Mouse (Mus musculus) heart, embryonic 12.5 days (tissue): ENCODE measurements at regions not wholly inside any gene's neighbourhood (a gene's known extent, or its start where the extent isn't known, plus 50 kb on each side); places are given as distances from the start of the nearest gene placed in this dataset.

Experiments
- ATAC-seq: fragments of 200-750 bp; cut with Nextera tagmentation; 2 replicates; pipeline ENCODE4 v1.8.0; 2017; ENCODE audit warnings: moderate TSS enrichment, moderate library complexity; ENCODE audit not compliant: insufficient number of reproducible peaks, low FRiP score
- H3K27ac ChIP-seq: fragments of 300-500 bp; sonication (generic); 2 replicates; pipeline ENCODE4 v1.5.1; 2016; ENCODE audit warnings: mild to moderate bottlenecking, moderate library complexity; ENCODE audit not compliant: poor library complexity, severe bottlenecking
- H3K27me3 ChIP-seq: fragments of 300-500 bp; sonication (generic); replicated peaks from 2 replicates; pipeline ENCODE4 v1.6.1; 2016; ENCODE audit warnings: mild to moderate bottlenecking, moderate library complexity
- H3K36me3 ChIP-seq: fragments of 300-500 bp; sonication (generic); 2 replicates; pipeline ENCODE4 v1.6.1; 2016; ENCODE audit warnings: mild to moderate bottlenecking, moderate library complexity
- H3K4me1 ChIP-seq: fragments of 300-500 bp; sonication (generic); replicated peaks from 2 replicates; pipeline ENCODE4 v1.6.1; 2016; ENCODE audit warnings: mild to moderate bottlenecking
- H3K4me2 ChIP-seq: fragments of 300-500 bp; sonication (generic); 2 replicates; pipeline ENCODE4 v1.6.1; 2016; ENCODE audit warnings: mild to moderate bottlenecking, moderate library complexity
- H3K4me3 ChIP-seq: fragments of 300-500 bp; sonication (generic); 2 replicates; pipeline ENCODE4 v1.5.1; 2016; ENCODE audit warnings: mild to moderate bottlenecking
- H3K9ac ChIP-seq: fragments of 300-500 bp; sonication (generic); 2 replicates; pipeline ENCODE4 v1.6.1; 2016; ENCODE audit warnings: mild to moderate bottlenecking, moderate library complexity
- H3K9me3 ChIP-seq: fragments of 300-500 bp; sonication (generic); replicated peaks from 2 replicates; pipeline ENCODE4 v1.6.1; 2016; ENCODE audit warnings: mild to moderate bottlenecking, moderate library complexity
- WGBS: fragments of 180-500 bp; shearing (Covaris S2); methylation state at CpG from one replicate; pipeline ENCODE4 v1.1.7; 2016; 5-methylcytosine and 5-hydroxymethylcytosine counted together

- no peak overlapping the region for H3K27ac ChIP-seq
- H3K9me3 ChIP-seq = no peaks in the 10 kb centered on the region
- H3K9ac ChIP-seq = no peak overlapping the region
- no peaks in the 10 kb centered on the region for H3K36me3 ChIP-seq
- H3K4me3 ChIP-seq = no peak overlapping the region
- 86% methylated on average over 3 of the region's 3 CpGs for WGBS
- H3K27me3 ChIP-seq = no peaks in the 10 kb centered on the region
- H3K4me1 ChIP-seq = no peaks in the 10 kb centered on the region
- H3K4me2 ChIP-seq = no peak overlapping the region
- no peak for ATAC-seq
These were observed 146.7 kb downstream of the Pax3 start for GRCm38 (mm10) chr1:78050231-78050630.

GRCm38 (mm10) chr1:78032336-78032735, 164.6 kb downstream of the Pax3 start:
- Histone ChIP-seq H3K36me3 (no peaks in the 10 kb centered on the region), H3K4me1 (no peaks in the 10 kb centered on the region), H3K27me3 (no peaks in the 10 kb centered on the region), H3K9ac (no peak overlapping the region), H3K4me3 (no peak overlapping the region), H3K4me2 (no peak overlapping the region), H3K27ac (no peak overlapping the region), H3K9me3 (no peaks in the 10 kb centered on the region)
- no peak for ATAC-seq
- WGBS = 67% methylated on average over 2 of the region's 2 CpGs

- Histone ChIP-seq H3K36me3 (no peaks in the 10 kb centered on the region), H3K4me3 (no peak overlapping the region), H3K27ac (no peak overlapping the region), H3K4me2 (no peak overlapping the region), H3K9ac (no peak overlapping the region), H3K9me3 (no peaks in the 10 kb centered on the region), H3K27me3 (no peaks in the 10 kb centered on the region), H3K4me1 (0 out of 2 replicates have a peak, but pooled peaks cover 6% of the 10 kb centered on the region)
- 60% methylated on average over 6 of the region's 6 CpGs for WGBS
- no peak for ATAC-seq
These were observed 175.2 kb downstream of the Pax3 start for GRCm38 (mm10) chr1:78021766-78022165.

- Histone ChIP-seq H3K9ac (no peak overlapping the region), H3K27me3 (no peaks in the 10 kb centered on the region), H3K4me2 (no peak overlapping the region), H3K4me3 (no peak overlapping the region), H3K36me3 (no peaks in the 10 kb centered on the region), H3K9me3 (no peaks in the 10 kb centered on the region), H3K4me1 (0 out of 2 replicates have a peak, but pooled peaks cover 6% of the 10 kb centered on the region), H3K27ac (peak overlapping the region; percentile 11; the same call in 1 of the 2 replicates)
- ATAC-seq = no peak
- 61% methylated on average over 6 of the region's 6 CpGs for WGBS
These were observed 175.9 kb downstream of the Pax3 start for GRCm38 (mm10) chr1:78021014-78021413.

- Histone ChIP-seq H3K4me2 (no peak overlapping the region), H3K36me3 (no peaks in the 10 kb centered on the region), H3K9me3 (no peaks in the 10 kb centered on the region), H3K4me1 (0 out of 2 replicates have a peak, but pooled peaks cover 6% of the 10 kb centered on the region), H3K4me3 (no peak overlapping the region), H3K9ac (no peak overlapping the region), H3K27me3 (no peaks in the 10 kb centered on the region), H3K27ac (no peak overlapping the region)
- no peak for ATAC-seq
- WGBS = 76% methylated on average over 6 of the region's 6 CpGs
These were observed 178.9 kb downstream of the Pax3 start for GRCm38 (mm10) chr1:78017949-78018617.

GRCm38 (mm10) chr1:78016541-78017267, 180.2 kb downstream of the Pax3 start:
- Histone ChIP-seq H3K36me3 (no peaks in the 10 kb centered on the region), H3K4me3 (no peak overlapping the region), H3K27me3 (no peaks in the 10 kb centered on the region), H3K4me1 (0 out of 2 replicates have a peak, but pooled peaks cover 6% of the 10 kb centered on the region), H3K9ac (no peak overlapping the region), H3K27ac (no peak overlapping the region), H3K4me2 (no peak overlapping the region; the same call in 1 of the 2 replicates), H3K9me3 (no peaks in the 10 kb centered on the region)
- WGBS = 63% methylated on average over 18 of the region's 18 CpGs
- no peak for ATAC-seq

- no peak for ATAC-seq
- Histone ChIP-seq H3K4me2 (no peak overlapping the region), H3K27ac (no peak overlapping the region), H3K27me3 (no peaks in the 10 kb centered on the region), H3K4me3 (no peak overlapping the region), H3K9ac (no peak overlapping the region), H3K4me1 (0 out of 2 replicates have a peak, but pooled peaks cover 5% of the 10 kb centered on the region), H3K9me3 (no peaks in the 10 kb centered on the region), H3K36me3 (no peaks in the 10 kb centered on the region)
- WGBS = 47% methylated on average over 3 of the region's 3 CpGs
These were observed 180.9 kb downstream of the Pax3 start for GRCm38 (mm10) chr1:78015999-78016398.

GRCm38 (mm10) chr1:78013396-78013795, 183.5 kb downstream of the Pax3 start:
- no peak overlapping the region for H3K9ac ChIP-seq
- 59% methylated on average over 3 of the region's 3 CpGs for WGBS
- H3K4me2 ChIP-seq = no peak overlapping the region
- H3K9me3 ChIP-seq = no peaks in the 10 kb centered on the region
- H3K4me3 ChIP-seq = no peak overlapping the region
- H3K36me3 ChIP-seq = no peaks in the 10 kb centered on the region
- H3K27me3 ChIP-seq = 0 out of 2 replicates have a peak, but pooled peaks cover 9% of the 10 kb centered on the region
- no peak overlapping the region for H3K27ac ChIP-seq
- no peak for ATAC-seq
- 0 out of 2 replicates have a peak, but pooled peaks cover 3% of the 10 kb centered on the region for H3K4me1 ChIP-seq

GRCm38 (mm10) chr1:78008811-78009410, 188.0 kb downstream of the Pax3 start:
- H3K4me2 ChIP-seq = no peak overlapping the region
- no peaks in the 10 kb centered on the region for H3K36me3 ChIP-seq
- ATAC-seq = no peak
- H3K4me3 ChIP-seq = no peak overlapping the region
- no peak overlapping the region for H3K27ac ChIP-seq
- H3K27me3 ChIP-seq = 0 out of 2 replicates have a peak, but pooled peaks cover 9% of the 10 kb centered on the region
- no peak overlapping the region for H3K9ac ChIP-seq
- no peaks in the 10 kb centered on the region for H3K4me1 ChIP-seq
- 34% methylated on average over 16 of the region's 16 CpGs for WGBS
- no peaks in the 10 kb centered on the region for H3K9me3 ChIP-seq

GRCm38 (mm10) chr1:78004376-78004775, 192.6 kb downstream of the Pax3 start:
- H3K4me3 ChIP-seq = no peak overlapping the region
- H3K27ac ChIP-seq = no peak overlapping the region
- H3K36me3 ChIP-seq = no peaks in the 10 kb centered on the region
- no peaks in the 10 kb centered on the region for H3K9me3 ChIP-seq
- no peaks in the 10 kb centered on the region for H3K4me1 ChIP-seq
- 0 out of 2 replicates have a peak, but pooled peaks cover 4% of the 10 kb centered on the region for H3K27me3 ChIP-seq
- H3K4me2 ChIP-seq = no peak overlapping the region
- no peak overlapping the region for H3K9ac ChIP-seq
- WGBS = 95% methylated on average over 3 of the region's 3 CpGs
- no peak for ATAC-seq

GRCm38 (mm10) chr1:77998727-77999126, 198.2 kb downstream of the Pax3 start:
- H3K4me2 ChIP-seq = no peak overlapping the region
- no peak overlapping the region for H3K4me3 ChIP-seq
- H3K27me3 ChIP-seq = no peaks in the 10 kb centered on the region
- H3K4me1 ChIP-seq = no peaks in the 10 kb centered on the region
- 82% methylated on average over 3 of the region's 3 CpGs for WGBS
- no peak for ATAC-seq
- H3K27ac ChIP-seq = no peak overlapping the region
- no peaks in the 10 kb centered on the region for H3K9me3 ChIP-seq
- H3K9ac ChIP-seq = no peak overlapping the region
- no peaks in the 10 kb centered on the region for H3K36me3 ChIP-seq
